Mouse (Mus musculus) embryo, embryonic 10.5 days (tissue): ENCODE results near the gene Olfr1219.

Experiments
- DNase-seq: peaks from one replicate; pipeline ENCODE4 v3.0.0-alpha.2; 2015; ENCODE audit warnings: low spot score

Olfr1219 gene

GRCm38 (mm10) chr2:89083413-89083812 lies at the start of gene Olfr1219:
TSS of gene Olfr1219 (minus strand) at chr2:89083513.
- DNase-seq, result no peak

- DNase-seq, result no peak
These were observed 49.6 kb upstream of the Olfr1219 start, which contains the start of gene Olfr1222 for GRCm38 (mm10) chr2:89132954-89133353. TSS of gene Olfr1222 (minus strand) at chr2:89133054.

- no peak for DNase-seq
These were observed 33.9 kb upstream of the Olfr1219 start, which contains the start of gene Olfr1221 for GRCm38 (mm10) chr2:89117183-89117582. TSS of gene Olfr1221 (minus strand) at chr2:89117283.

GRCm38 (mm10) chr2:89106735-89107134 lies 23.4 kb upstream of the Olfr1219 start, which contains the start of gene Olfr1220:
TSS of gene Olfr1220 (minus strand) at chr2:89106835.
- DNase-seq, result no peak

- DNase-seq, result no peak
These were observed 22.3 kb upstream of the Olfr1219 start for GRCm38 (mm10) chr2:89105651-89106050.

- DNase-seq, result no peak
These were observed 10.5 kb upstream of the Olfr1219 start for GRCm38 (mm10) chr2:89093848-89094247.

- no peak for DNase-seq
These were observed 1.8 kb downstream of the Olfr1219 start for GRCm38 (mm10) chr2:89081487-89081886.

GRCm38 (mm10) chr2:89061087-89061486 lies 22.2 kb downstream of the Olfr1219 start, which contains the start of gene Olfr1218:
TSS of gene Olfr1218 (minus strand) at chr2:89061187.
- DNase-seq, result no peak

GRCm38 (mm10) chr2:89031965-89032364 lies 51.3 kb downstream of the Olfr1219 start, which contains the start of gene Olfr1217:
TSS of gene Olfr1217 (minus strand) at chr2:89032065.
- no peak for DNase-seq
